Mouse (Mus musculus) heart, embryonic 15.5 days (tissue): ENCODE measurements around the gene Vps52. TPM values are rescaled to one million over a fixed set of nuclear protein-coding genes. Genes with fewer than 3 reads are reported as not detected.
A peak's percentile ranks its signal among the peaks of the same experiment; 100 is the strongest.
"Not testable (repeated sequence)": the region's sequence is repeated elsewhere in the genome, so short reads cannot be mapped to it uniquely, and the experiment has no call there.

Experiments used
- ATAC-seq: fragments of 200-750 bp; cut with Nextera tagmentation; replicated peaks from 2 replicates; pipeline ENCODE4 v1.8.0; 2017; ENCODE audit warnings: low read depth, moderate TSS enrichment; ENCODE audit not compliant: insufficient number of reproducible peaks, insufficient read depth, low FRiP score
- H3K27ac ChIP-seq: fragments of 300-500 bp; sonication (generic); 2 replicates; pipeline ENCODE4 v1.5.1; 2015; ENCODE audit warnings: mild to moderate bottlenecking, inconsistent platforms
- H3K27me3 ChIP-seq: fragments of 300-500 bp; sonication (generic); 2 replicates; pipeline ENCODE4 v1.6.1; 2015; ENCODE audit warnings: inconsistent platforms
- H3K36me3 ChIP-seq: fragments of 300-500 bp; sonication (generic); 2 replicates; pipeline ENCODE4 v1.6.1; 2015; ENCODE audit warnings: mild to moderate bottlenecking, inconsistent platforms
- H3K4me1 ChIP-seq: fragments of 300-500 bp; sonication (generic); replicated peaks from 2 replicates; pipeline ENCODE4 v1.6.1; 2015; ENCODE audit warnings: inconsistent platforms
- H3K4me2 ChIP-seq: fragments of 300-500 bp; sonication (generic); 2 replicates; pipeline ENCODE4 v1.6.1; 2015; ENCODE audit warnings: inconsistent platforms, mild to moderate bottlenecking, moderate library complexity
- H3K4me3 ChIP-seq: fragments of 300-500 bp; sonication (generic); 2 replicates; pipeline ENCODE4 v1.5.1; 2015; ENCODE audit warnings: mild to moderate bottlenecking, inconsistent platforms
- H3K9ac ChIP-seq: fragments of 300-500 bp; sonication (generic); 2 replicates; pipeline ENCODE4 v1.6.1; 2015; ENCODE audit warnings: mild to moderate bottlenecking, inconsistent platforms
- H3K9me3 ChIP-seq: fragments of 300-500 bp; sonication (generic); replicated peaks from 2 replicates; pipeline ENCODE4 v1.6.1; 2016; ENCODE audit warnings: inconsistent platforms
- WGBS: fragments of 180-500 bp; shearing (Covaris S2); methylation state at CpG from one replicate; pipeline ENCODE4 v1.1.7; 2015; ENCODE audit warnings: mixed read lengths; 5-methylcytosine and 5-hydroxymethylcytosine counted together
- polyA plus RNA-seq: library from polyadenylated mRNA; unstranded; fragments of >200 nt; fragmentation: Nextera tagmentation; extraction: Ambion mirVana; gene quantifications from 2 replicates; pipeline ENCODE4 v1.2.1, GENCODE M21; 2015

Vps52 gene
- polyA plus RNA-seq, 1 experiment from 2014 or later: 35.5 TPM

GRCm38 (mm10) chr17:33978631-33979031 is 23.0 kb downstream of the Vps52 start:
- Histone ChIP-seq H3K27ac (no peak overlapping the region), H3K4me3 (peak overlapping the region; percentile 48), H3K4me1 (peaks cover 27% of the 10 kb centered on the region), H3K4me2 (peak overlapping the region; percentile 74), H3K9me3 (no peaks in the 10 kb centered on the region), H3K36me3 (no peaks in the 10 kb centered on the region), H3K27me3 (peaks cover 52% of the 10 kb centered on the region), H3K9ac (peak overlapping the region; percentile 25)
- peak; percentile 54 for ATAC-seq
- under 1% methylated on average over 17 of the region's 17 CpGs for WGBS

DNA sequence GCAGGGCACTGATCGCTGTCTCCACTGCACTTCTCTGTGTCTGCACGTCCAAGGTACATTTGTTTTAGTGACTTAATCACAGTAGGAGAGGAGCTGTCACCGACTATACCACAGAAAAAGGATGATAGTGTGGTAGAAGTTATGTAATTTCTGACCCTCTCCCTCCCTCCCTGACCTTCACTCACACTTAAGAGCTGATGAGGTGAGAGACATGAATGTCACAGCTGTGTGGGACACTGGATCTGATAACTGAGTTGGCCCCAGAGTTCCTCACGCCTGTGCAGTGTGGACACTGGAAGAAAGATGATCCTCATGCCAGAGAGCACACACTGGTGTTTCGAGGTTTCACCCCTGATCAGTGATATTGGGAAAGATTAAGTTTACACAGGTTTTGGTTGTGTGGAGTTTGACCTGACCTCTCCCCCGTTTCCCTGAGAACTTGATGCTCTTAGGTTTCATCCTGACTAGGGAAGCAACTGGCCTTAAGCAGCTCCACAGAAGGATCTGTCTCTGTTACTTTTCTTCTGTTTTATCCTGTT is 24.0 kb downstream of the Vps52 start:
- H3K4me1 ChIP-seq: peaks cover 27% of the 10 kb centered on the region
- 58% methylated on average over 6 of the region's 6 CpGs for WGBS
- H3K9me3 ChIP-seq: no peaks in the 10 kb centered on the region
- no peak overlapping the region for H3K9ac ChIP-seq
- no peak overlapping the region for H3K4me3 ChIP-seq
- peaks cover 48% of the 10 kb centered on the region for H3K27me3 ChIP-seq
- H3K4me2 ChIP-seq: no peak overlapping the region
- H3K36me3 ChIP-seq: no peaks in the 10 kb centered on the region
- no peak overlapping the region for H3K27ac ChIP-seq
- no peak for ATAC-seq

DNA sequence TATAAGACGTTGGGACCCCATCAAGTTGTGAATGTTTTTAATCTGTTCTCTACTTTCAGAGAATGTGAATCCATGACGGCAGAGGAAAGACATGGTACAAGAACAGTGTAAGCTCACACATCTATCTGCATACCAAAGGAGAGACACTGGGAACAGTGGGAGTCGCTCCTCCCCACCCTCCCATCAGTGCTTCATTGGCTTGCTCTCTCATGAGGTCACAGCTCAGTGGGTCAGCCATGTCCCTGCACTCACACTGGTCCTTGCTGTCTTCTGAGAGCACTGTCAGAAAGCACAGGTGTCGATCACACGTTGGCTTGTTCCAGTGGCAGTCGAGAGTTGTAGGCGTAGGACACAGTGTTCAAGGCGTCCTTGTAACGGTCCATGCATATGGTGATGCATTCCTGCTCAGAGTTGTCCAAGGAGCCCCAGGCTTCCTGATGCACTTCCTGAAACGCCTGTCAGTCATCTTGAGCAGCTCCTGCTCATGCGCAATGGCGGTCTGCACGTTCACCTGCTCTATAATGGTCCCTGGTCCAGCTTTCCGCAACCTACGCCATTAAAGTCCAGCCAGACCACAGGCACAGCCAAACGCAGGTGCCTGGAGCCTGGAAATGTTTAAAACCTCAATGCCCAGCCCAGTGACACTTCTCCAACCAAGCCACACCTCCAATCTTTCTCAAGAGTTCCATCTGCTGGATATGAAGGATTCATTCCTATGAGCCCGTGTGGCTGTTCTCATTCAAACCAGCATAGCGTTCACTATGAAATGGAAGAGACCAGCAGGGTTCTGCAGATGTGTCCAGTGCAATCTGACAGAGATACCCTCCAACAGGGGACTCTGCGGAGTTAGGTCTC is 24.8 kb downstream of the Vps52 start:
- Histone ChIP-seq H3K9me3 (no peaks in the 10 kb centered on the region), H3K4me1 (peaks cover 27% of the 10 kb centered on the region), H3K9ac (no peak overlapping the region), H3K4me2 (peak overlapping the region; percentile 78), H3K27me3 (peaks cover 48% of the 10 kb centered on the region), H3K36me3 (no peaks in the 10 kb centered on the region), H3K27ac (peak overlapping the region; percentile 77), H3K4me3 (peak overlapping the region; percentile 60)
- ATAC-seq: no peak
- WGBS: 72% methylated on average over 19 of the region's 19 CpGs

- H3K36me3 ChIP-seq, H3K9me3 ChIP-seq: not testable (repeated sequence)
- peak overlapping the region; percentile 87 for H3K27ac ChIP-seq
- under 1% methylated on average over 27 of the region's 27 CpGs for WGBS
- H3K4me1 ChIP-seq: peaks cover 27% of the 10 kb centered on the region
- H3K4me3 ChIP-seq: peak overlapping the region; percentile 60
- H3K9ac ChIP-seq: peak overlapping the region; percentile 65
- H3K27me3 ChIP-seq: peaks cover 43% of the 10 kb centered on the region
- ATAC-seq: peak; percentile 87
- H3K4me2 ChIP-seq: peak overlapping the region; percentile 78
Measured at GRCm38 (mm10) chr17:33981192-33981909, 25.7 kb downstream of the Vps52 start.

DNA sequence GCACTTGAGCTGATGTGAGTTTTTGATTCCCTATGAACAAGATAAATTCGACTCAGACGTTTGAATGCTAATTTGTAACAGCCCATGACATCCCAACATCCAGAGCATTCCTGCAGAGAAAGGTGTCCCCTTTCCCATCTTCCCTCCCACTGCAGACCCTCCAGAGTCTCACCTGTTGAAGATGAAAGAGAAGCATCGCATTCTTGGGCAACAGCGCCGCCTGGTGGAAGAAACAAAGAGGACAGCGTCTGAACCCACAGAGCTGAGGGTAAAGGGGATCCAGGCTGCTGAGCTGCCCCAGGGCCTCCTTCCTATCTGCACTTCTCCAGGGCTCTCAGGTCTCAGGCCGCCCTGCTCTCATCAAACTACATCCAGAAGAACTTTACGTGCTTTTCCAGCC is 26.5 kb downstream of the Vps52 start:
- H3K4me1 ChIP-seq: peaks cover 27% of the 10 kb centered on the region
- H3K9me3 ChIP-seq, ATAC-seq, H3K27ac ChIP-seq, H3K9ac ChIP-seq, H3K36me3 ChIP-seq: not testable (repeated sequence)
- H3K27me3 ChIP-seq: peaks cover 35% of the 10 kb centered on the region
- peak overlapping the region; percentile 60; the same call in 1 of the 2 replicates for H3K4me3 ChIP-seq
- 9% methylated on average over 8 of the region's 8 CpGs for WGBS
- H3K4me2 ChIP-seq: peak overlapping the region; percentile 78

- H3K36me3 ChIP-seq: no peaks in the 10 kb centered on the region
- peaks cover 26% of the 10 kb centered on the region for H3K27me3 ChIP-seq
- 29% methylated on average over 10 of the region's 10 CpGs for whole genome bisulfite sequencing
- H3K4me3 ChIP-seq: no peak overlapping the region
- H3K4me1 ChIP-seq: no peaks in the 10 kb centered on the region
- no peak overlapping the region for H3K27ac ChIP-seq
- no peak overlapping the region for H3K4me2 ChIP-seq
- no peaks in the 10 kb centered on the region for H3K9me3 ChIP-seq
- no peak overlapping the region for H3K9ac ChIP-seq
- no peak; the same call in 1 of the 2 replicates for ATAC-seq
Measured at GRCm38 (mm10) chr17:33991788-33992664, 36.4 kb downstream of the Vps52 start.

DNA sequence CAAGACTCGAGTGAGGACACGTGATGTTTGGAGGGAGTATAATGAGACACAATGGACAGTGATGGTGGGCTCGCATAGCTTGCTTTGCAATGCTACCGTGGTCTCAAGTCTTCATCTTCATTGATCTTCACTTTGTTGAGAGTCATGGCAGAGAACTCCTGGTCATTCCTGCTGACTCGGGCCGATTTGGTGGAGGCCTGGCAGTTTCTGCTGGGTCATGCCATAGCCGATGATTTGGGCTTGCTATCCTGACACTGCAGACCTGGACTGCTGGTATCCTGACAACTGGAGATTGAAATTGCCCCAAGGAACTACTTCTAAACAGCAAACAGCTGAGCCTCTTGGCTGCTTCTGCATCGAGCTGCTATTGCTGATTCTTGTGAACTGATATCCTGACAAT is 39.3 kb downstream of the Vps52 start:
- ATAC-seq: no peak
- 86% methylated on average over 8 of the region's 8 CpGs for WGBS
- H3K36me3 ChIP-seq: no peaks in the 10 kb centered on the region
- 0 out of 2 replicates have a peak, but pooled peaks cover 7% of the 10 kb centered on the region for H3K4me1 ChIP-seq
- H3K4me2 ChIP-seq: no peak overlapping the region
- H3K27ac ChIP-seq: no peak overlapping the region
- no peaks in the 10 kb centered on the region for H3K9me3 ChIP-seq
- peaks cover 16% of the 10 kb centered on the region for H3K27me3 ChIP-seq
- H3K9ac ChIP-seq: no peak overlapping the region
- H3K4me3 ChIP-seq: no peak overlapping the region

- H3K4me1 ChIP-seq: 0 out of 2 replicates have a peak, but pooled peaks cover 7% of the 10 kb centered on the region
- no peak overlapping the region for H3K27ac ChIP-seq
- no peak overlapping the region for H3K4me2 ChIP-seq
- H3K36me3 ChIP-seq: no peaks in the 10 kb centered on the region
- no peak overlapping the region for H3K4me3 ChIP-seq
- H3K9me3 ChIP-seq: no peaks in the 10 kb centered on the region
- peaks cover 22% of the 10 kb centered on the region for H3K27me3 ChIP-seq
- no peak overlapping the region for H3K9ac ChIP-seq
- WGBS: 39% methylated on average over 3 of the region's 3 CpGs
- ATAC-seq: no peak
Measured at GRCm38 (mm10) chr17:33995651-33996050, 40.0 kb downstream of the Vps52 start.

DNA sequence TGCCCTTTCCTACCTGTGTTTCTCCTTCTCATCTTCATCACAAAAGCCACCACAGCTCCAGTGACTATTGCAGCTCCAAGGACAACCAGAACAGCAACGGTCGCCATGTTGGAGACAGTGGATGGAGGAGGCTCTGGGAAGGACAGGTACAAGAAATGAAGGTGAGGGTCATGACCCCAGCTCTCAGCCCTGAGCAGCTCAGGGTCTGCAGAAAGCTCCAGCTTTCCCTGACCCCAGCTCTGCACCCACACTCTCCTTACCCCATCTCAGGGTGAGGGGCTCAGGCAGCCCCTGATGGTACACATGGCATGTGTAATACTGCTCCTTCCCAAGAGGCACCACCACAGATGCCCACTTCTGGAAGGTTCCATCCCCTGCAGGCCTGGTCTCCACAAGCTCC is 41.4 kb downstream of the Vps52 start:
- not testable (repeated sequence) for H3K4me1 ChIP-seq, ATAC-seq, H3K9me3 ChIP-seq, H3K4me3 ChIP-seq, H3K4me2 ChIP-seq, H3K36me3 ChIP-seq, H3K27ac ChIP-seq, H3K9ac ChIP-seq
- WGBS: 82% methylated on average over 2 of the region's 2 CpGs
- peaks cover 31% of the 10 kb centered on the region for H3K27me3 ChIP-seq

DNA sequence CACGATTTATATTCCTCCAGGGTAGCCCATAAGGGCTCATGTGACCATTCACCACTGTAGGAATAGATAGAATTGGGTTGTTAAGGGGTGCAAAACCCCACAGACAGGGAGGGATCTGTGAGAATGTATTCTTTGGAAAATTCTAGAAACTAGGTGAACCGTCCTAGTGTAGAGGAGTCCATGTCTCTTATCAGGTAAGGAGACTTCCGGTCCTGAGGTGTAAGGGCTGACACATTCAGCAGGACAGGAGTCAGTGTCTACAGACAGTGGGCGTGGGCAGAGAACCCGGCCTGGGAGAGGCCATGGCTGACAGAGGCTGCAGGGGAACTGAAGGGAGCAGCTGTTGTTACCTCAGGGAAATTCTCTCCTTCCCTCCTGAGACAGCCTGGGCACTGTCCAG is 43.1 kb downstream of the Vps52 start:
- not testable (repeated sequence) for ATAC-seq, H3K9me3 ChIP-seq, H3K9ac ChIP-seq, H3K27ac ChIP-seq, H3K36me3 ChIP-seq, H3K4me1 ChIP-seq
- Histone ChIP-seq H3K27me3 (peaks cover 34% of the 10 kb centered on the region), H3K4me2 (peak overlapping the region; percentile 95), H3K4me3 (peak overlapping the region; percentile 56; the same call in 1 of the 2 replicates)
- 54% methylated on average over 5 of the region's 5 CpGs for WGBS
